ENCODE assay signal across 17 mouse cellular contexts in the genomic region with DNA sequence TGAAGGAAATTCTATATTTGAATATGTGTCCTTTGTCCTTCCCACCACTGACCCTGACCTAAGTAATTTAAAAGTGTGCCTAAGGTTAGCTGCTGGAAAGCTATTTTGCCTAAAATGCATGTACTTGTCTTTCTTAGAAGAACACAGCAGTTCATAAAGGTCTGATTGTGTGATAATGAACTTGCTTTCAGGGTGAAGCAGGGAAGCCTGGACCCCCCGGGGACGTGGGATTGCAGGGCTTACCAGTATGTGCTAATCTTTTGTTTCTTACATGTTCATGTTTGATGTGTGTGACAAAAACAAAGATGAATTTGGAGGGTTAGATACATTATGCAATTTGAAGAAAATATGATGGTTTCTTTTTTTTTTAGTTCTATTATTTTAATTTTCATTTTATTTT.
"Had no signal": no experiment of that assay in that cellular context is flagged by ENCODE, and none has a peak within 500 bp of the region (broad histone marks: within the 10 kb centered on the region; RNA-seq: fewer than 3 reads in every experiment).

No protein-coding gene starts in this region.

- DNase-seq: gastrocnemius, postnatal 14 days; gastrocnemius, postnatal 36 days; heart, adult 11 months; heart, adult 2 months; heart, postnatal 14 days; heart, postnatal 36 days; kidney, adult 11 months; kidney, adult 2 months; kidney, adult 9 months; kidney, postnatal 14 days; kidney, postnatal 36 days; layer of hippocampus, postnatal 36 days; left cerebral cortex, postnatal 4 days; lung, adult 18-20 months had no signal

- ATAC-seq: hindbrain, postnatal 0 days; intestine, embryonic 16.5 days; liver, embryonic 12.5 days had no signal
